Mouse (Mus musculus) gastrocnemius, adult 8-10 months (tissue): ENCODE data around the gene Tmem274. TPM values are rescaled to one million over a fixed set of nuclear protein-coding genes. Genes with fewer than 3 reads are reported as not detected.

ENCODE experiments used
- DNase-seq, 2 experiments: peaks; one replicate each; pipeline ENCODE4 v3.0.0; 2022; ENCODE audit warnings: low spot score in 2 of 2
- total RNA-seq, 4 experiments: library from RNA; stranded (reverse); gene quantifications; 2 replicates each; pipeline ENCODE4 v1.2.4; 2022

Gene Tmem274
- total RNA-seq, 4 experiments from 2014 or later, result not detected

DNA sequence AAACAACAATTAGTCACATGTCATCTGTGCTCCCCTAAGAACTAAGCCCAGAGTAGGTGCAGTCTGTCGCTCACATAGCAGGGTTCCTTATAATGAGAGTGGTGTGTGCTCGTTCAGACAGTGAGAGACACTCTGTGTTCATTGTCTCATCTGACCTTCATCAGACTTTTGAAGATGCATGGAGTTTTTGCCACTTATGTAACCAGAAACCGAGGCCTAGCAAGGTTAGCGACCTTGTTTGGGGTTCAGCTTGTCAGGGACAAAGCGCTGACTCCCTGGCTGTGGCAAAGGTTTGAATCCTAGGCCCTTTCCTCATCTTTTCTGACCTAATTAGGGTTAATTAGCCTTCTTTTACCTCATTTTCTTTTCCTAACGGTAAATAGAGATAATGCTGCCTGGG lies 46.8 kb downstream of the Tmem274 start:
- DNase-seq, result no peak

DNA sequence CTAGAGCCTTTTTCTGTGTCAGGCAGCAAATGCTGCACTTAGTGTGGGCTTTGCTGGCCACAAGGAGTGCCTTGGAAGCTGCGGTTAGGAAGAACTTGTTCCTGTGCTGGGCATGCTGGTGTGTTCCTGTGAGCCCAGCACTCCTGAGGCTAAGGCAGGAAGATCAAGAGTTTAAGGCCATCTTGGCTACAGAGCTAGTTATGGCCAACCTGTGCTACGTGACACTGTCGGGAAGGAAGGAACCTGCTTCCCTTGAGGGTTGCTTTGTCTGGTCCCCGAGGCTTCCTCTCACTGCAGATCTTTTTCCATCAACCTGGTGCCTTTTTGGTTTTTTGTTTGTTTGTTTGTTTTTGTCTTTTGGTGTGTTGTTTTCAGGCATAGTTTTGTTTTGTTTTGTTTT lies 48.0 kb downstream of the Tmem274 start:
- DNase-seq, result no peak

DNA sequence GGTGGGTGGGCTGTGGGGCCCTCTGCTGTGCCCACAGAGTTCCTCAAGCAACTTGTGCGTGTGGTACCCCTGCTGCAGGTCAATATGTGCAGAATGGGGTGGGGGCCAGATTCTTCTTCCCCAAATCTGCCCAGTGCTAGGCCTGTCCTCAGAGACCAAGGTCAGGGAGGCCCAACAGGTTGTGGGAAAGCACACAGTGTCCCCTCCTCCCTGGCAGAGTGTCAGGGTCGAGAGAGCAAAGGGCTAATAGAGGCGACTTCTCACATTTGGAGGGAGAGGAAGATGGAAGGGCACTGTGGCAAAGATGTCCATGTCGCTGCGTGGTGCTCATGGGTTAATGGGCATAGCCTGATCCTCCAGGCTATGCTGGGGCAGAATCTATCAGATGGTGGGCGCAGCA lies 48.6 kb downstream of the Tmem274 start:
- no peak for DNase-seq

DNA sequence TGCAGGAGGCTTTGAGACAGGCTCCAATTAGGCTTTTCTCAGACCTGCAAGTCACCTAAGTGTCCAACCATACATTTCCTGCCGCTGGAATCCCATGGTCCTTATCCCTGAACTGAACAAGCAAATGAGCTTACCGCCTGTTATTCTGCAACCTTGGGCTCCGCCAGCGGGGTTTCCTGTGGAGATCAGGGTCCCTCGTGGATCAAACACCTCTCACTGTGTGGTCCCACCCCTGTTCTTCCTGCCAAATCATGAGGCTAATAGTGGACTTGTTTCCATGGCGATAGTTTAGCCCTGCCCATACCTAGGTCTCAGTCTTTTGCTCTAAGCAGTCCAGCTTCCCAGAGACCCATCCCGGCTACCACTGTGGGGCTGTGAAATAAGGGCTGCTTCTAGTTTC lies 49.2 kb downstream of the Tmem274 start:
- no peak for DNase-seq

DNA sequence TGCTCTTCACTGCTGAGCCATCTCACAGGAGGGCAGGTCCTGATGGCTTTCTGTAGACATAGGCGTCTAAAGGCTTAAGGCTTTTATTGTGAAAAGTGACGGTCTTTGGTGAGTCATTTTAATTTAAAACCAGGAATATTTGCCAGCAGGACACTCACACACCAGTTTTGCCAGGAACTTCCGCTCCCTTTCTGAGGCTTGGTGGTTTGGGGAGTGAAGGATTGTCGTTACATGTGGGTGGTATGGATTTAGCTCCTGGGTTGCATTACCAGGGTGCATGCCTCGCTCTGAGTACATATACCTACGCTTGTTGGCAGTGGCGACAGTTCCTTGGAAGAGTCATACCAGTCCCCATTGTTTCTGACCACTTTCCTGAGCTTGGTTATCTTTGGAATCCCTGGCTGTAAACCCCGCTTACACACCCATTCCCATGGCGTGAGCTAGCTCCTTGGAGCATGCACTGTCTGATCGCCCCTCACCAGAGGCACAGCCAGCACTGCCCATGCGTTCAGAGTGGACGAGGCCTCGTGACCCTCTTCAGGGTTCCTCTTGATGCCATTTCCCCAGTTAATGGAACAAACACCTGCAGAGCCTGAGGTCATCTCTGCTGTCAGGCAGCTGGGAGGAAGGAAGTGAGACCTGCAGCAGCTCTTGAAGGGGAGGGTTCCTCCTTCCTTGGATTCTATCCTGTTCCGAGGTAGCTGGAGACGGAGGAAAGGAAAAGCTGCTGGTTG lies 50.6 kb downstream of the Tmem274 start:
- DNase-seq, result no peak

DNA sequence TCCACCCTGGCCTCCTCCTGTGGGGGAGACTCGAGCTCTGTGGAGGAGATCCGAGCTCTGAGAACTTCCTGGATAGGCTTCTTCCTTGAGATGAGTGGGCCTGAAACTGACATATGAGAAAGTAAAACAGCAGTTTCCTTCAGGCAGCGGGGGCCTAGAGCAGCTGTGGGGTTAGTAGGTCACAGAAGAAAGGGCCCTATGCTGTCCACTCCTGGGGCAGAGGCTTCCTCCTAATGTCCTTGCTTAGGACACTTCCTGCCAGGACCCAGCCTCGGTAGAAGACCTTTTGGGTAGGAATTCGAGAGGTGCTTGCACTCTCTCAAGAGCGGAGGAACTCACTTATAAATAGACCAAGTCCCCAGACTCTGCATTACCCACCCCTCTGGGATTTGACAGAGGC lies 52.5 kb downstream of the Tmem274 start:
- DNase-seq, result no peak

Other genes starting within 250 kb of the Tmem274 start
- gene Kif1b, start 169.7 kb upstream of the Tmem274 start, total RNA-seq, result 100 to 1,000 TPM; 281 to 318 (median 297) TPM
- gene Ube4b, start 50.6 kb upstream of the Tmem274 start, total RNA-seq, result 10 to 100 TPM; 35.4 to 39.1 (median 35.6) TPM
- 10 to 100 TPM in 1 of 4 experiments, 1 to 10 TPM in 3; 3.8 to 14.0 (median 5.8) TPM for gene Rbp7, start 22.4 kb upstream of the Tmem274 start, total RNA-seq
- gene Nmnat1, start 7.8 kb downstream of the Tmem274 start, total RNA-seq, result 10 to 100 TPM; 29.8 to 34.8 (median 30.9) TPM
- 10 to 100 TPM; 12.3 to 18.0 (median 12.8) TPM for gene Lzic, start 7.9 kb downstream of the Tmem274 start, total RNA-seq
- 10 to 100 TPM; 16.3 to 22.2 (median 18.8) TPM for gene Ctnnbip1, start 40.9 kb downstream of the Tmem274 start, total RNA-seq
- gene Clstn1, start 109.1 kb downstream of the Tmem274 start, total RNA-seq, result 10 to 100 TPM; 17.1 to 25.6 (median 24.8) TPM
- gene Pik3cd, start 225.2 kb downstream of the Tmem274 start, total RNA-seq, result 10 to 100 TPM in 1 of 4 experiments, 1 to 10 TPM in 3; 7.9 to 10.6 (median 8.6) TPM